In the genomic region with DNA sequence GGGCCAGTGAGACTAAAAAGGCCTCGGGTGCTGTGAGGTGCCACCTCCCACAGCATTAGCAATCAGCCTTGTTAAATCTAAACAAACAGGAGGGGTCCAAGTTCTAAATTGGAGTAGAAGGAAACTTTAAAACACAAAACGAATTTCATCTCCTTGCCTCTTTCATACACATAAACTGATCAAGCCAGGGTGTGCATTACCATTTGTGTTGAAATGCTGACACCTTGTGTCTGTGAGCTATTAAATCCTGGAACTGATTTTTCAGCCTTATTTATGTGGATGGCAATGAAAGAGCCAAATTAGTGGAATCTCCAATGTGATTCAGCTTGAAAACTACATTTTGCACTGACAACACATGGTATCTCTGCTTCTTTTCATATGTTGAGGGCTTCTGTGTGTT, we compare ENCODE assay signal across 12 mouse cellular contexts.
DNase-seq lines count a peak whose midpoint lies in the region; ATAC-seq and TF ChIP-seq lines count a peak whose summit lies in the region.
"Had no signal": no experiment of that assay in that cellular context is flagged by ENCODE, and none has a peak within 500 bp of the region (broad histone marks: within the 10 kb centered on the region; RNA-seq: fewer than 3 reads in every experiment).

No protein-coding gene starts in this region.

- no peak overlapping the region for H3K4me3 ChIP-seq in intestine, postnatal 0 days (ENCODE audit: low read depth, low read length)
- H3K4me3 ChIP-seq in intestine, embryonic 15.5 days (replicated peaks), result no peak overlapping the region
- H3K4me3 ChIP-seq in thymus, adult 2 months (ENCODE audit: control insufficient read depth, insufficient read depth, low read length), result no peak overlapping the region
- no peak overlapping the region for H3K4me3 ChIP-seq in forebrain, embryonic 15.5 days
- H3K4me3 ChIP-seq: limb, embryonic 12.5 days; myocyte had no signal

- ATAC-seq in intestine, postnatal 0 days, result no peak
- ATAC-seq in intestine, embryonic 15.5 days, result no peak
- peak; percentile 83 for ATAC-seq in forebrain, embryonic 15.5 days (replicated peaks)
- ATAC-seq in inflammation-experienced regulatory T-cells, adult 6 months, result no peak

- H3K36me3 ChIP-seq in intestine, postnatal 0 days (ENCODE audit: control insufficient read depth, insufficient read depth), result no peaks in the 10 kb centered on the region
- H3K36me3 ChIP-seq in intestine, embryonic 15.5 days, result no peaks in the 10 kb centered on the region
- H3K36me3 ChIP-seq in thymus, adult 2 months (ENCODE audit: control insufficient read depth, insufficient read depth, low read length), result no peaks in the 10 kb centered on the region
- H3K36me3 ChIP-seq in forebrain, embryonic 15.5 days, result no peaks in the 10 kb centered on the region
- H3K36me3 ChIP-seq: limb, embryonic 12.5 days had no signal

- no peak overlapping the region for H3K27ac ChIP-seq in intestine, postnatal 0 days (ENCODE audit: low read depth, low read length)
- H3K27ac ChIP-seq in intestine, embryonic 15.5 days, result no peak overlapping the region
- H3K27ac ChIP-seq in thymus, adult 2 months (ENCODE audit: control insufficient read depth, insufficient read depth, low read length), result no peak overlapping the region
- H3K27ac ChIP-seq in forebrain, embryonic 15.5 days (replicated peaks), result no peak overlapping the region
- H3K27ac ChIP-seq: limb, embryonic 12.5 days had no signal

- WGBS in intestine, postnatal 0 days, result 24% methylated on average over 2 of the region's 2 CpGs
- 18% methylated on average over 2 of the region's 2 CpGs for WGBS in intestine, embryonic 15.5 days
- WGBS in thymus, adult 2 months, result 28% methylated on average over 2 of the region's 2 CpGs
- WGBS in forebrain, embryonic 15.5 days, result 15% methylated on average over 2 of the region's 2 CpGs

- H3K27me3 ChIP-seq in intestine, postnatal 0 days (replicated peaks; ENCODE audit: control insufficient read depth, insufficient read depth, low read length), result no peaks in the 10 kb centered on the region
- H3K27me3 ChIP-seq in intestine, embryonic 15.5 days (replicated peaks), result no peaks in the 10 kb centered on the region
- H3K27me3 ChIP-seq in thymus, adult 2 months (ENCODE audit: control insufficient read depth, insufficient read depth, low read length), result no peaks in the 10 kb centered on the region
- no peaks in the 10 kb centered on the region for H3K27me3 ChIP-seq in forebrain, embryonic 15.5 days
- H3K27me3 ChIP-seq: limb, embryonic 12.5 days had no signal

- H3K9ac ChIP-seq in intestine, postnatal 0 days (ENCODE audit: low read depth, low read length), result no peak overlapping the region
- H3K9ac ChIP-seq in intestine, embryonic 15.5 days, result no peak overlapping the region
- H3K9ac ChIP-seq in forebrain, embryonic 15.5 days (replicated peaks), result no peak overlapping the region
- H3K9ac ChIP-seq: limb, embryonic 12.5 days had no signal

- no peaks in the 10 kb centered on the region for H3K4me1 ChIP-seq in intestine, postnatal 0 days (replicated peaks; ENCODE audit: control insufficient read depth, insufficient read depth, low read length)
- H3K4me1 ChIP-seq in intestine, embryonic 15.5 days (replicated peaks), result no peaks in the 10 kb centered on the region
- no peaks in the 10 kb centered on the region for H3K4me1 ChIP-seq in thymus, adult 2 months (replicated peaks; ENCODE audit: control insufficient read depth, insufficient read depth, low read length)
- no peaks in the 10 kb centered on the region for H3K4me1 ChIP-seq in forebrain, embryonic 15.5 days
- H3K4me1 ChIP-seq: limb, embryonic 12.5 days had no signal

- TF ChIP-seq CTCF in intestine, postnatal 0 days (IDR thresholded peaks at IDR 0.05; ENCODE audit: low read depth), result peak; percentile 65
- TF ChIP-seq CTCF in thymus, adult 2 months (IDR thresholded peaks at IDR 0.05; ENCODE audit: borderline replicate concordance, control insufficient read depth, extremely low read depth, insufficient read depth, low read length, poor library complexity), result no peak

- no peaks in the 10 kb centered on the region for H3K9me3 ChIP-seq in intestine, postnatal 0 days (ENCODE audit: control insufficient read depth)
- no peaks in the 10 kb centered on the region for H3K9me3 ChIP-seq in intestine, embryonic 15.5 days
- H3K9me3 ChIP-seq in forebrain, embryonic 15.5 days, result no peaks in the 10 kb centered on the region
- H3K9me3 ChIP-seq: limb, embryonic 12.5 days had no signal

- peak; percentile 9 for DNase-seq in thymus, postnatal 0 days (ENCODE audit: low spot score)
- no peak for DNase-seq in thymus, adult 2 months
- DNase-seq in telencephalon, adult 2 months (ENCODE audit: low read depth, low spot score), result peak; percentile 45
- no peak for DNase-seq in lung, postnatal 36 days
- DNase-seq: adrenal gland, postnatal 25 days; heart, postnatal 14 days had no signal

- no peak overlapping the region for H3K4me2 ChIP-seq in intestine, postnatal 0 days (replicated peaks; ENCODE audit: low read depth)
- H3K4me2 ChIP-seq in intestine, embryonic 15.5 days (replicated peaks), result no peak overlapping the region
- no peak overlapping the region for H3K4me2 ChIP-seq in forebrain, embryonic 15.5 days (replicated peaks)
- H3K4me2 ChIP-seq: limb, embryonic 12.5 days had no signal

- no peak for TF ChIP-seq POLR2A in thymus, adult 2 months (IDR thresholded peaks at IDR 0.05; ENCODE audit: control insufficient read depth, extremely low read depth, insufficient read depth, low read length, poor library complexity)

Comparison
In these comparisons a context has a peak if more than half of its experiments do, and no peak if none do; other contexts are left out.
1. DNase-seq: peak in thymus, postnatal 0 days (single experiment) and telencephalon, adult 2 months (single experiment); none in thymus, adult 2 months (single experiment) and lung, postnatal 36 days (single experiment).